Mouse (Mus musculus) frontal cortex, adult 2 months (tissue): ENCODE data around the gene Nom1. TPM values are rescaled to one million over a fixed set of nuclear protein-coding genes. Genes with fewer than 3 reads are reported as not detected.

Source experiments
- DNase-seq, 2 experiments: peaks; one replicate each; pipeline ENCODE4 v3.0.0; 2022; ENCODE audit warnings: low spot score in 1 of 2; ENCODE audit errors: extremely low spot score in 1 of 2
- polyA plus RNA-seq: library from polyadenylated mRNA; depleted of rRNA; stranded (reverse); fragments of >200 nt; gene quantifications from 2 replicates; pipeline ENCODE4 v1.2.3, GENCODE M21; 2012

Nom1 gene
- polyA plus RNA-seq, 1 experiment: 20.6 TPM

GRCm38 (mm10) chr5:29470271-29470670 lies 35.8 kb downstream of the Nom1 start:
- DNase-seq: no peak

GRCm38 (mm10) chr5:29470851-29471394 lies 36.5 kb downstream of the Nom1 start:
- DNase-seq: no peak

DNA sequence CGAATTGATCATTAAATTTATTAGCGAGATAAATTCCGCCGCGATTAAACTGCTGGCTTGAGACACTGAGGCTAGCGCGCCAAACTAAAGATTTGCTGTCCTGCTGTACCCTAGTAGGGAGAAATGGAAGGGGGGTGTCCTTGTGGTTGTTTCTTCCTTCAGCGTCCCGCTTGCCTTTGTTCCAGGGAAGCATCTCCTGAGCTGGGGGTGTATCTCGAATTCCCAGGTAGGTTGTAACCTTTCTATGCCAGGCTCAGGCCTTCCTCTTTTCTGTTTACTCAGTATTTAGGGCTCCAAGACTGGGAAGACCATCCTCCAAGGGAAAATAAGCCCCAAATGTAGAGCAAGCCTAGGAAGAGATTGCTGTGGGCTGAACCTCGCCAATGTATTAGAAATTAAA lies 36.9 kb downstream of the Nom1 start:
- no peak for DNase-seq

GRCm38 (mm10) chr5:29471855-29472665 lies 37.6 kb downstream of the Nom1 start:
- DNase-seq: no peak

DNA sequence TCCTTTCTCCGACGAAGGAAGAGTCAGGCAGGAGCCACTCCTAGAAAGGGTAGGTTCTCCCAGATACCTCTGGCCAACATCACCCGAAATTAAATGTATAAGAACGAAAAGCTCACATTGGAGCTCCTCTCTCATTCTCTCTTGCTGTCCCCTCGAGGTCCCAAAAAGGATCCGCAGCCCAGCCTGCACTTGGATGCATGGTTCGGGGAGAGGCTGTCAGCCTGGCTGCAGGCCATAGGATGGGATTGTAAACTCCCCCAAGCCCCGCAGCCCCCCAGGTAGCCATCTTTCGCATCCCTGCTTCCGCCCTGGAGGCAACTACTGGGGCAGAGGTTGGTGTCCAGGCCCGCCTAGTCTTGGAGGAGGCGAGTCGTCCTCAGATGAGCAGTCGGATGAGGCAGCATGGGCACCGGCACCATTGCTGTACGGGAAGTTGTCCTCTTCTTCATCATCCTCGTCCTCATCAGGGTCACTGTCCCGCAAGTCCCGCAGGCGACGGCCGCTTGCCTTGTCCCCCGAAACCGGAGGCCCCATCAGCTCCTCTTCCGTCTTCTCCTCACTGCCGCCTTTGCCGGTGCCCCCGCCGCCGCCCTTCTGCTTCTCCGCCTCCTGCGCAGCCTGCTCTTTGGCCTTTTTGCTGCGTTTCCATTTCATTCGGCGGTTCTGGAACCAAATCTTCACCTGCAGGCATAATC lies 39.2 kb downstream of the Nom1 start:
- DNase-seq: no peak

GRCm38 (mm10) chr5:29474246-29474960 lies 39.9 kb downstream of the Nom1 start:
- DNase-seq: no peak

GRCm38 (mm10) chr5:29475041-29475440 lies 40.6 kb downstream of the Nom1 start:
- DNase-seq: no peak

GRCm38 (mm10) chr5:29475556-29475955 lies 41.1 kb downstream of the Nom1 start:
- no peak for DNase-seq

DNA sequence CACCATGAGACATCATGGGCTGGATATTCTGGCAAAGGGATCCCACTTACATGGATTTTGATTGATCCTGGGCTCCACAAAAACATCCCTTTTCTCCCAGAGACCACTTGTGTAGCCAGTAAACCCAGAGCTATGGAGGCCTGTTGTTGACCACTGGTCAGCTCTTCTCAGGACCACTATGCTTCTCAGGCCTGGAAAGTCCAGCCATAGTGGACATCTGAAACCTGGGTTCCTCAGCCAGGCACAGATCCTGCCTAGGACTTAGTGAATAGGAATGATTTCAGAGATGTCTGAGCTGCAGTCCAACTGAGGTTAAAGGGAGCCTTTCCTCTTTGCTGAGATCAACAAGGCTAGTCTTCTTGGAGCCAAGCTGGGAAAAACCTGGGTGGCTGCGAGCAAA lies 41.6 kb downstream of the Nom1 start:
- DNase-seq: no peak

- DNase-seq: no peak
Observed at GRCm38 (mm10) chr5:29477474-29478207, 43.2 kb downstream of the Nom1 start.

- no peak for DNase-seq
Observed at GRCm38 (mm10) chr5:29478208-29479197, 44.0 kb downstream of the Nom1 start, which contains the start of gene Mnx1. Mnx1 (minus strand) TSS chr5:29478470.

GRCm38 (mm10) chr5:29479198-29479593 lies 44.7 kb downstream of the Nom1 start:
- DNase-seq: no peak

GRCm38 (mm10) chr5:29483801-29484200 lies 49.3 kb downstream of the Nom1 start:
- DNase-seq: no peak

DNA sequence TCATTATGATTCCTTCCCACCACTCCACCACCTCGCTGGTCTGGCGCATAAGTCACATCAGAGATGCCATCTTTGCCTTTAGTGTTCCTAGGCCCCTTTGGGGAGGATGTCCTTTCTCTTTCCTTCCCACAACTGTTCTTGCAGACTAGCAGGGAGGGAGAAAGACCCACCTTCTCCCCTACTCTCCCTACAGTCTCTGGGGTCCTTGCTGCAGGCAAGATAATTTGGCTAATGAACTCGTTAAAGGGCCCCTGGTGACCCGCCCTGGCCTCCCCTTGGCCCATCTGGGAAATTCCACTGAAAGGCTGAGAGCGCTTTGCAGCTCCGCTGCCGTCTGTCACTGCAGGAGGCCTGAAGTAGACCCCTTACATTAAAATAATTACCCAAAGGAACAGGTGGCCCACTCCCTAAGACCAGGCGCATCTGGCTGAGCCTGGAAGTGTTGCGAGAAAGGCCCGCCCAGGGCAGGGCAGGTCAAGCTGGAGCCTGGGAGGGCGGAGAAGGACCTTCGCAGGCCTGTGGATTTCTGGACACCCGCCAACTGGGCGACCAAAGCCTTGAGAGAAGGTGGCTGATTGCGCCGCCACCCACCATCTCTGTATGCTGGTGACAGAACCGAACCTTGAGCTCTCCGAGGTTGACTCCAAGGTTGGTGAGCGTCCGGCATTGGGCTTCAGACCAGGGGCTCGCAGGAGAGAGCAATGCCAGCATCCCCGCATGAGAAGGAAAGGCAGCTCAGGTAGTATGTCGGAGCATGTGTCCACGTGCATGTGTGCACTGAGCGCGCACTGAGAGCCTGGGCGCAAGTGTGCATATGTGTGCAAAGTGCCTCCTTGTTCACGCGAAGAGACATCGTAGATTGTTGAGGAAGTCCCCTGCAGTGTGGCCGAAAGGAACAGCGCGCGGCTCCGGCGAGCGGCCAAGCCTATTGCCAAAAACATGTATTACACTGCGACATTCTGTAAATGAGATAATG lies 50.8 kb downstream of the Nom1 start:
- DNase-seq: no peak

GRCm38 (mm10) chr5:29485941-29486320 lies 51.5 kb downstream of the Nom1 start:
- no peak for DNase-seq

DNA sequence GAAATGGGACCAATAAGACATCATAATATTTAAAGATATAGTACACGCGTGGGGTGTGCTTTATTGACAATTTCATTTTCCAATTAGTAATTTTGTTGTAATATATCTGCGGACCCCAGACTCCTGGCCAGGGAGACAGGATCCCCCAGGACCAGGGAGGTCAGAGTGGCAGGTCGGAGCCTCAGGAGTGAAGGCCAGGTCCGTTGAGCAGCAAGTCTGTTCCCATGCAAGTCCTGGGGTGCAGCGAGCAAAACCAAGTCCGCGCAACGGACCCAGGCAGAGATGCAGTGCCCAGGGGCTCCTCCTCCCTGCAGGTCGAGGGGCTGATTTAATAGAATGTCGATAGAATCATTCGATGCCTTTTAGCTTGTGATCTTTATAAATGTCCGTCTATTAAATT lies 52.9 kb downstream of the Nom1 start:
- DNase-seq: no peak

DNA sequence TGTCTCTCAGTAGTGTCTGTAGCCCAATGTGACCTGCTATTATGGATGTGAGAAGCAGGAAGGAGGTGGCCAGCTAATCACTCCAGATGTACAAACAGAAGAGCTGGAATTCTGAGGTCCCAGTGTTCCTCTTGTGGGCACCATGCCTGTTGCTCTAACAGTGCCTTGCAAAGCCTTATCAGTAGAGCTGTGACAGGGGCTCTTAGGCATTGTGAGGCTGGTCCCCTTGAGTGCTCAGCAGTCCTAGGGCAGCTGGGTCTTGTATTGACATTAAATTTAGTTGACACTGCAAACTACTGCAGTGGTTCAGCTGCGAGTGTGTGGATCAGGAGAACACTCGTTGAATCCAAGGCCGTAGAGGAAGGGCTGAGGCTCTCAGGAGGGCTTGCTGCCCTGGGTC lies 72.5 kb downstream of the Nom1 start:
- DNase-seq: no peak
